Mouse (Mus musculus): ENCODE data around the gene Mrps7.

Gene Mrps7

GRCm38 (mm10) chr11:115647459-115647858 is 43.7 kb downstream of the Mrps7 start:
- no peak for DNase-seq (ENCODE audit: low spot score)

DNA sequence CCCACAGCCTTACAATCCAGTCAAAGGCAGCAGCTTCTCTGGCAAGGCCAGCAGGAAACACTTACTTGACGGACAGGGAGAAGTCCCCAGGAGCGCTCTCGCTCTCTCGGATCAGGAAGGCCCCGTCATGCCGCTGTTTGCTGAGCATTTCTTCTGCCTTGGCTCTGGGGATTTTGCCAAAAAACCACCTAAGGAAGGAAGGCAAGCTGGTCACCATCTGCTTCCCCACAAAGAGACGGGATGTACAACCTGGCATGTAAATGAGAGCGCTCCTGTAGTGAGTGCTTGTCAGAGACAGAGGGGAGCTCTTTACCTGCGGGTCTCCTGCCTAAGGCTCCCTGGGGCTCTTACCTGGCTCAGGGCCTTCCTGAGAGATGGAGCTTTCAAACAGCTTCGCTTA is 46.0 kb downstream of the Mrps7 start:
- DNase-seq (ENCODE audit: low spot score) = no peak

DNA sequence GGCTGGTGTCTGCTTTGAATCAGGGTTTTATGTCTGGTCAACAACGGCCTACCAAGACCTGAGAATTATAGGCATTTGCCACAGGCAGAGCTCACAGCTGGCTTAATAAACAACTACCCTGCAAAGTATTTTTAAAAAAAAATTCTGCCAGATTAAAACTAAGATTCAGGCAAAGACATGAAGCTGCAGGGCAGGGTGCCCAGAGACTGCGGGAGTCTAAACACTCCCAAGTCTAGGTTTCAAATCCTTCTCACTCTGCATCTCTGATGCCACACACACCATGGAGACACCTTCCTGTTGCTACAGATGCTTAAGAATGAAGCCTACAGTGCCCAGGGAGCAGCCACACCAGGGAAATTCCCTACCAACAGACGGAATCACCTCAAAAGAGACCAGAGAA is 48.0 kb downstream of the Mrps7 start:
- DNase-seq (ENCODE audit: low spot score) = no peak

DNA sequence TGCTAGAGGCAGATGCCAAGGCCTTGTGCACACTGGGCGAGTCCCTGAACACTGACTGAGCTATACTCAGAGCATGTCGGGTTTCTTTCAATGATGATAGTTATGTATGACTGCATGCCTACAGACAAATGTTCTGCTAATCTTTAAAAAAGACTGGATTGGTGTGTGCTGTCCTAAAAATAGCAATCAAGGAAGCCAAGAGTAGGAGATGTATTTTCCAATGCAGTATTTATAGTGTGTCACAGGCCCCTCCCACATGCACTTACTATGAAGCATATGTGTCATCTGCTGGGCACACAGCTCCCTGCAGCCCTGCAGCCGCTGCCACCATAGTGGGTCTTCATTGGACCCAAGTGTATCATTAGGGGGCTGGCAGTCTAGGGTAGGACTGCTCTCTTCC is 49.5 kb downstream of the Mrps7 start:
- DNase-seq (ENCODE audit: low spot score) = no peak

DNA sequence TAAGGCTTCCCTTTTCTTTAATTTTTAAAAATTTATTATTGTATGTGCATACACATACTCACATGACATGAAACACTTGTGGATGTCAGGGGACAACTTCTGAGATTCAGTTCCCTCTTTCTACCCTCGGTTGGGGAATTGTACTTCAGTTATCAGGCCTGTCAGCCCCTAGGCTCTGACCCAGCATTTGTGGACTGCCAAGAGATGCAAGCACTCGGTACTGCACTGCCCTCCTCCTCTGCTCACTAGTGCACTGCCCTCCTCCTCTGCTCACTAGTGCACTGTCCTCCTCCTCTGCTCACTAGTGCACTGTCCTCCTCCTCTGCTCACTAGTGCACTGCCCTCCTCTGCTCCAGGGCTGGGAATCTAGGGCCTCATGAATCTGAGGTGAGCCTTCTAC is 50.4 kb downstream of the Mrps7 start:
- DNase-seq (ENCODE audit: low spot score) = no peak

All from testis, postnatal 14 days (tissue).